Mouse (Mus musculus): Measurements from ENCODE around the gene Olfr170. TPM values are rescaled to one million over a fixed set of nuclear protein-coding genes. Genes with fewer than 3 reads are reported as not detected.

Olfr170 gene
- not detected in 2 replicates for polyA plus RNA-seq (2021; fragmentation: Nextera tagmentation)
- long read RNA-seq, experiment 1: 0 reads
- long read RNA-seq, experiment 2: 0 reads

GRCm38 (mm10) chr16:19611782-19612181 lies at the start of gene Olfr170:
Gene Olfr170, minus strand, starts transcription at chr16:19611882.

GRCm38 (mm10) chr16:19629816-19630215 lies 18.1 kb upstream of the Olfr170 start, which contains the start of gene Olfr171:
Gene Olfr171, minus strand, starts transcription at chr16:19629916.

GRCm38 (mm10) chr16:19571709-19572108 lies 40.0 kb downstream of the Olfr170 start, which contains the start of gene Olfr169:
Gene Olfr169, minus strand, starts transcription at chr16:19571809.

Other genes starting within 250 kb of the Olfr170 start
- gene Olfr165, start 188.7 kb downstream of the Olfr170 start, polyA plus RNA-seq (2021; fragmentation: Nextera tagmentation): not detected in 2 replicates
- gene Olfr166, start 128.2 kb downstream of the Olfr170 start, polyA plus RNA-seq (2021; fragmentation: Nextera tagmentation): not detected in 2 replicates
- gene Olfr167, start 89.6 kb downstream of the Olfr170 start, polyA plus RNA-seq (2021; fragmentation: Nextera tagmentation): not detected in 2 replicates
- gene Olfr168, start 76.3 kb downstream of the Olfr170 start, polyA plus RNA-seq (2021; fragmentation: Nextera tagmentation): not detected in 2 replicates
- gene Olfr169, start 40.1 kb downstream of the Olfr170 start, polyA plus RNA-seq (2021; fragmentation: Nextera tagmentation): not detected in 2 replicates
- not detected in 2 replicates for gene Olfr171, start 18.0 kb upstream of the Olfr170 start, polyA plus RNA-seq (2021; fragmentation: Nextera tagmentation)
- not detected in 2 replicates for gene Lamp3, start 94.5 kb upstream of the Olfr170 start, polyA plus RNA-seq (2021; fragmentation: Nextera tagmentation)
- gene B3gnt5, start 148.3 kb upstream of the Olfr170 start, polyA plus RNA-seq (2021; fragmentation: Nextera tagmentation): 0.57 and 0.89 TPM in 2 replicates